Mouse (Mus musculus): ENCODE results near the gene Tmem217. TPM values are rescaled to one million over a fixed set of nuclear protein-coding genes. Genes with fewer than 3 reads are reported as not detected.

Gene Tmem217
- total RNA-seq, 2 experiments from 2014 or later, result not detected

GRCm38 (mm10) chr17:29488978-29489970 lies 62.9 kb downstream of the Tmem217 start:
- Histone ChIP-seq H3K4me3 (peak overlapping the region; percentile 92), H3K27ac (peak overlapping the region; percentile 93)
- no peak for TF ChIP-seq CTCF (IDR thresholded peaks at IDR 0.05)
- peak; percentile 46 for DNase-seq
- intact Hi-C loops (cut with DNase I), result loop anchor here (1.0 kb wide), 1 partner anchor 21 kb away; no protein-coding TSS in a partner anchor

- DNase-seq, result no peak
- Histone ChIP-seq H3K4me3 (no peak overlapping the region), H3K27ac (peak overlapping the region; percentile 93)
- no peak for TF ChIP-seq CTCF (IDR thresholded peaks at IDR 0.05)
- intact Hi-C loops (cut with DNase I), result no loop called here
Measured at GRCm38 (mm10) chr17:29488257-29488977, 63.8 kb downstream of the Tmem217 start.

- intact Hi-C loops (cut with DNase I), result no loop called here
- H3K4me3 ChIP-seq, result no peak overlapping the region
- DNase-seq, result peak; percentile 33
- no peak for TF ChIP-seq CTCF (IDR thresholded peaks at IDR 0.05)
- peak overlapping the region; percentile 43 for H3K27ac ChIP-seq
Measured at GRCm38 (mm10) chr17:29485336-29486233, 66.6 kb downstream of the Tmem217 start.

- TF ChIP-seq CTCF (IDR thresholded peaks at IDR 0.05), result no peak
- no peak overlapping the region for H3K4me3 ChIP-seq
- H3K27ac ChIP-seq, result no peak overlapping the region
- DNase-seq, result no peak
- intact Hi-C loops (cut with DNase I), result no loop called here
Measured at GRCm38 (mm10) chr17:29484431-29484830, 67.8 kb downstream of the Tmem217 start.

- intact Hi-C loops (cut with DNase I), result no loop called here
- no peak for DNase-seq
- H3K27ac ChIP-seq, result no peak overlapping the region
- no peak overlapping the region for H3K4me3 ChIP-seq
- TF ChIP-seq CTCF (IDR thresholded peaks at IDR 0.05), result no peak
Measured at GRCm38 (mm10) chr17:29483282-29483681, 68.9 kb downstream of the Tmem217 start.

GRCm38 (mm10) chr17:29482632-29483031 lies 69.6 kb downstream of the Tmem217 start:
- intact Hi-C loops (cut with DNase I), result no loop called here
- H3K4me3 ChIP-seq, result no peak overlapping the region
- TF ChIP-seq CTCF (IDR thresholded peaks at IDR 0.05), result peak; percentile 11; the same call in 1 of the 2 replicates
- no peak overlapping the region for H3K27ac ChIP-seq
- no peak for DNase-seq

- Histone ChIP-seq H3K27ac (no peak overlapping the region), H3K4me3 (no peak overlapping the region)
- intact Hi-C loops (cut with DNase I), result no loop called here
- TF ChIP-seq CTCF (IDR thresholded peaks at IDR 0.05), result no peak
- DNase-seq, result no peak
Measured at GRCm38 (mm10) chr17:29480256-29480655, 71.9 kb downstream of the Tmem217 start.

- TF ChIP-seq CTCF (IDR thresholded peaks at IDR 0.05), result no peak
- Histone ChIP-seq H3K27ac (no peak overlapping the region), H3K4me3 (no peak overlapping the region)
- intact Hi-C loops (cut with DNase I), result no loop called here
- no peak for DNase-seq
Measured at GRCm38 (mm10) chr17:29478271-29478670, 73.9 kb downstream of the Tmem217 start.

GRCm38 (mm10) chr17:29477357-29477756 lies 74.8 kb downstream of the Tmem217 start:
- TF ChIP-seq CTCF (IDR thresholded peaks at IDR 0.05), result no peak
- Histone ChIP-seq H3K27ac (no peak overlapping the region), H3K4me3 (no peak overlapping the region)
- intact Hi-C loops (cut with DNase I), result no loop called here
- no peak for DNase-seq

- intact Hi-C loops (cut with DNase I), result no loop called here
- no peak for DNase-seq
- TF ChIP-seq CTCF (IDR thresholded peaks at IDR 0.05), result no peak
- Histone ChIP-seq H3K4me3 (no peak overlapping the region), H3K27ac (no peak overlapping the region)
Measured at GRCm38 (mm10) chr17:29476461-29476860, 75.7 kb downstream of the Tmem217 start.

Small RNA genes within 50 kb of the gene (microRNA-seq; reads per million reads assigned to microRNA genes)
- not detected for gene Mir7667

Other genes with a start within 250 kb of the Tmem217 start
- 10 to 100 TPM; 21.9 to 52.6 TPM for gene Pi16, start 234.7 kb downstream of the Tmem217 start, total RNA-seq (2021)
- 100 to 1,000 TPM in 1 of 2 experiments, 10 to 100 TPM in 1; 78.5 to 109 TPM for gene Mtch1, start 204.5 kb downstream of the Tmem217 start, total RNA-seq (2021)
- gene Fgd2, start 191.5 kb downstream of the Tmem217 start, total RNA-seq (2021), result 1 to 10 TPM in 1 of 2 experiments, under 1 TPM in 1; 0.74 to 1.1 TPM
- gene Pim1, start 61.6 kb downstream of the Tmem217 start, total RNA-seq (2021), result 10 to 100 TPM; 13.8 to 35.2 TPM
- not detected for gene Gm17657, start 2.7 kb downstream of the Tmem217 start, total RNA-seq (2021)
- gene Tbc1d22b, start 2.6 kb downstream of the Tmem217 start, total RNA-seq (2021), result 10 to 100 TPM; 10.4 to 11.9 TPM
- 10 to 100 TPM; 20.1 to 22.3 TPM for gene Rnf8, start 62.4 kb upstream of the Tmem217 start, total RNA-seq (2021)
- 1 to 10 TPM in 1 of 2 experiments, under 1 TPM in 1; 0.70 to 1.2 TPM for gene Gm28043, start 62.5 kb upstream of the Tmem217 start, total RNA-seq (2021)
- 10 to 100 TPM; 43.6 to 50.5 TPM for gene Cmtr1, start 108.2 kb upstream of the Tmem217 start, total RNA-seq (2021)
- 1 to 10 TPM; 6.3 to 7.8 TPM for gene Ccdc167, start 164.7 kb upstream of the Tmem217 start, total RNA-seq (2021)

Measured in gastrocnemius, adult 2 months (tissue).